Mouse (Mus musculus): Measurements from ENCODE around the gene Zbtb34.
A peak's percentile ranks its signal among the peaks of the same experiment; 100 is the strongest.

Gene Zbtb34

DNA sequence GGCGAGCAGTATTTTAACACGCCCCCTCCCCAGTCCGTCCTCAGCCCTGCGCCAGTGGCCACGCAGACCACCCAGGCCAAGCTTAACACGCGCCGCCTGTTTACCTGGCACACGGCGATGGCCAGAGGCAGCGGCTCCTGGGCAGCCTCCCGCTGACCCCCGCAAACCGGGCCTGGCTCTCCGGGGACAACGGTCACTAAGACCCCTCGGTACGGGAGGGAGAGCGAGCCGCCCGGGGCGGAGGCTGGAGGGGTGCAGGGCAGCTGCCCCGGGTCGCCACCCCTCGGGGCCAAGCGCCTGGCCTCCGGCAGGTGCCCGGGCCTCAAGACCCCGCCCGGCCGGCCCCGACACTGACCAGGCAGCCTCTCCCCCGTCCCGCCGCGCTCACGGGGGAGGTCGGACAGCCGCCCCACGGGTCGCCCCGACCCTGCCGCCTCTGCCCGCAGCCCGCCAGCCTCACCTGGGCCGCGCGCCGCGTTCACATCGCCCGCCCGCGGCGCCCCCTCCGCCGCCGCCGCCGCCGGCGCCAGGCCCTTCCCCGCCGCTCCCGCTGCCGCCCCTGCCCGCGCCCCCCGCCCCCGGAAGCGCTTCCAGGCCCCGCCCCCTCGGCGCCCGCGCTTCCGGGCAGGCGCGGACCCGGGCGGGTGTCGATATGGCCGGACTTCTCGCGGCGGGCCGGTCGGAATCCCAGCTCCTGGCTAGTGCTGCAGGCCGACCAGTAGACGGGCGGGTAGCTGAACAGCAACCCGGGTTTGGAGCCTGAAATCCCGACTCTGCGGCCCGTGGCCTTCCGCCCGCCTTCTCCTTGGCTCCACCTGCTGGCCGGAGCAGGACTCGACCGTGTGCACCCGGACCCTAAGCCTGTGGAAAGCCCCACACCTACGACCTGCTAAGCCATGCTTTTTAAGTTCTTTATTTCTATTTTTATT, at the start of gene Zbtb34:
TSS of gene Zbtb34 (minus strand) at position 554 of the 929 bp plus-strand sequence.
- DNase-seq (ENCODE audit: low read depth, low spot score) = no peak

DNA sequence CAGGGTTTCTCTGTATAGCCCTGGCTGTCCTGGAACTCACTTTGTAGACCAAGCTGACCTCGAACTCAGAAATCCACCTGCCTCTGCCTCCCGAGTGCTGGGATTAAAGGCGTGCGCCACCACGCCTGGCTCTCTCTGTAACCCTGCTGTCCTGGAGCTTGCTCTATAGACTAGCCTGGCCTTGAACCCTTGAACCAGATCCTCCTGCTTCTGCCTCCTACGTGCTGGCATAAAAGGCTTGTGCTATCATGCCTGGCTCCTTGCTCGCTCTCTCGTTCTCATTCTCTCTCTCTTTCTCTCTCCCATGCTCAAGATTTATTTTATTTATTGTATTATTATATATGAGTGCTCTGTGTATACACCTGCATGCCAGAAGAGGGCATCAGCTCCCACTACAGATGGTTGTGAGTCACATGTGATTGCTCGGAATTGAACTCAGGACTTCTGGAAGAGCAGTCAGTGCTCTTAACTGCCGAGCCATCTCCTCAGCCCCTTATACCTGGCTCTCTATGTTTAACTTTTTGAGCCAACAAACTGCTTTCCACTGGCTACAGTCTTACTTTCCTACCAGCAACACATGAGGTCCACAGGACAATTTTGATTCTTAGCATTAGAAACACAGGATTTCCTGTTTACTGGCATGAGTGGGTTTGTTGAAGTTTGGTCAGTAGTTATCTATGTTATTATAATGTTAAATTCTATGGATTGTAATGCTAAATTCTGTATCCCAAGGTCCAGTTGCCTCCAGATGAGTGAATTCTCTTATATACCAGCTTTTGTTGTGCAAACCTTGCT, 47.0 kb upstream of the Zbtb34 start:
- DNase-seq (ENCODE audit: low read depth, low spot score) = no peak

DNA sequence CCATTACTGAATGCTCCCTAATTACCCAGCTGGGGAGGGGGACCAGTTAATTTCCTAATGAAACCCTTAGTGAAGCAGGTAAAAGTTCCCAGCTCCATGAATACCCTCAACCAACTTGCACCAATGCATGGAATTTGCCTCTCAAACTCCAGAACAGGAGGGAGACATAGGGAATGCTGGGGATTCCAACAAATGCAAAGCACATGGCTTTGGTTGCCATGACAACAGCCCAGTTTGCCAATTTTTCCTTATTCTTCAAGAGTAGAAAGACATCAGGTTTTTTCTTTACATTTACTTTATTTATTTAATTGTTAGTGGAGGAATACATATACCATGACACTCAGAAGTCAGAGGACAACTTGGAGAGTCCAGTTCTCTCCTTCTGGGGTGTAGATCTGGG, 44.8 kb upstream of the Zbtb34 start:
- peak; percentile 76 for DNase-seq (ENCODE audit: low read depth, low spot score)

DNA sequence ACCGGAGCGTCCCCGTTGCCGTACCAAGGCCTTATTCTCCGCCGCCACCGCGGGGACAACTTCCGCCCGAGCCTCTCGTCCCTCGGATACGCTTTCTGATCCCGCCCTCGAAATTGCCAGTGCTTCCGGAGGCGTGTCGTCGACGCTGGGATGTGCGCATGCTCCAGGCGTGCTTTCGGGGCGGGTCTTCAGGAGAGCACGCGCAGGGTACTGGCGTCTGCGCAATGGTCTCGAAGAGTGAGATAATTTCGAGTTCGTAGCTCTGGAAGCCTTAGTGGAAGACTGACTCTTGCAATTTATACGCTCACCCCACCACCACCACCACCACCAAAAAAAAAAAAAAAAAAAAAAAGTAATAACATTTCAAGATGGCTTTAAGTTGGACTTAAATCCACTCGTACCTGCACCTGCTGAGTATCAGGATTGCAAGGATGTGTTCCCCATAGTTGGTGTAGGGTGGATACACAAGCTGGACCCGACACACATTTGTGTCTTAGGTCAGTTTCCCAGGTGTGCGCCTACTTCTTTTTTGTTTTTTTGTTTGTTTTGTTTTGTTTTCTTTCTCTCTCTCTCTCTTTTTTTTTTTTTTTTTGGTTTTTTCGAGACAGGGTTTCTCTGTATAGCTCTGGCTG, 37.5 kb upstream of the Zbtb34 start, which contains the start of gene Zbtb43:
TSS of gene Zbtb43 (minus strand) at position 94 of the 632 bp plus-strand sequence.
- peak; percentile 94 for DNase-seq (ENCODE audit: low read depth, low spot score)

DNA sequence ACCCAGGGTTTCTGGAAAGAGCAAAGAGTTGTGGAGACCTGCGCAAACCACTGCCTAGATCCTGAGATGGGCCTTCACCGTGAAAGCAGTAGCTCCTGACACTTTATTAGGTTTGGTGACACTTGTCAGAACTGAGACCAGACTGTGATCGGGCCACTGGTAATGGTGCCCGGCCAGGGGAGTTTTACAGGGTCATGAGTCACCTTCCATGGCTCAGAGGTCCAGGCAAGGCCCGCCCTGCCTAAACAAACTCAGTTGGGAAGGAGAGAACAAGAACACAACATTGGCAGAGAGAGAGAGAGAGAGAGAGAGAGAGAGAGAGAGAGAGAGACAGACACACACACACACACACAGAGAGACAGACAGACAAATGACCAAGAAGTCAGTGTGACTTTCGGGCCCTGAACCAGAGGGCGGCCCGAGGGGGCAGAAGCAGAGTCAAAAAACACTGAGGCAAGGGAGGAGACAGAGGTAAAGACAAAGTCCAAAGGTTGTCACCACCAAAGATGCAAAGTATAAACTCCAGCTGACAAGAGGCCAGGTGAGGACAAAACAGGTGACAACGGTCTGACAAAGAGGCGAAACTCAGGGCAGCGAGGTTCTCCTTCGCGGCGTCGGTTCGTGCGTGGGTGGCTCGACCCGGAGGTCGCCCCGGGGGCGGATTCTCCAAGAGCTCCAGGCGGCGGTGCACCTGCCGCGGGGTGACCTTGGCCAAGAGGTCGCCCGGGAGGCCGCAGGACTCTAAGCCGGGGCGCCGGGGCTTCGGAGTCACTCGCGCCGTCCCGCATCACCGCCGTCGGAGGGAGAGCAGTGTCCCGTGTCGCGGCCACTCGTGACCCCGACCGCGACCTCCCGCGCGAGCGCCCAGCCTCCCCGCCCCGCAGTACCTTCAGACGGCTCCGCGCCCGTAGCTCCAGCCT, 36.7 kb upstream of the Zbtb34 start:
- no peak for DNase-seq (ENCODE audit: low read depth, low spot score)

DNA sequence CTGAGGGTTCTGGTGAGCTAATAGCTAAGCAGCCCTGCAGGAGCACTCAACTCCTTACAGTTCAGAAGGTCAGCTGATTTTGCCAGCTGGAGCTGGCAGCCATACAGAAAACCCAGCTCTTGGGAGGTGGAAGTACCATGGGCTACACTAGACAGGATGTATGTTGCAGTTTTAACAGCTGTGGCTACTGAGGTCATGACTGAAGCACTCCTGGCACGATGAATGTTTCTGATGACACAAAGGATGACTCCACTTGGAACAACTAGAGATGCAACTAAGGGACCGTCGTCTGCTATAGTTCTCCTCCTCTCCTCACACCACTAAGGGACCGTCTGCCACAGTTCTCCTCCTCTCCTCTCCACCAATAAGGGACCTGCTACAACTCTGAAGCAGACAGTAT, 34.8 kb upstream of the Zbtb34 start:
- DNase-seq (ENCODE audit: low read depth, low spot score) = no peak

DNA sequence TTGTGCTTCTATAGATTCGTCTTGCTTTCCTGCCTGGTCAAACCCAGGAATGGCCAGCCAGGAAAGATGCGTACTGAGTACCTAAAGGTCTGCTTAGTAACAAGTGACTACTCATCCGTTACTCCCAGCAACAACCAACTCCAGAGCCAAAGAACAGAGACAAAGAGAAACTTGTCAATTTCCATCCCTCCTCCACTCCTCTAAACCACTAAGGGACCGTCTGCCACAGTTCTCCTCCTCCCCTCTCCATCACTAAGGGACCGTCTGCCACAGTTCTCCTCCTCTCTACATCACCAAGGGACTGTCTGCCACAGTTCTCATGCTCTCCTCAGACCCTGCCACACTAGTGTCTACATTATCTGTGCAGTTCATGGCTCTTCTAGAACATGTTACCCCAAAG, 34.1 kb upstream of the Zbtb34 start:
- no peak for DNase-seq (ENCODE audit: low read depth, low spot score)

DNA sequence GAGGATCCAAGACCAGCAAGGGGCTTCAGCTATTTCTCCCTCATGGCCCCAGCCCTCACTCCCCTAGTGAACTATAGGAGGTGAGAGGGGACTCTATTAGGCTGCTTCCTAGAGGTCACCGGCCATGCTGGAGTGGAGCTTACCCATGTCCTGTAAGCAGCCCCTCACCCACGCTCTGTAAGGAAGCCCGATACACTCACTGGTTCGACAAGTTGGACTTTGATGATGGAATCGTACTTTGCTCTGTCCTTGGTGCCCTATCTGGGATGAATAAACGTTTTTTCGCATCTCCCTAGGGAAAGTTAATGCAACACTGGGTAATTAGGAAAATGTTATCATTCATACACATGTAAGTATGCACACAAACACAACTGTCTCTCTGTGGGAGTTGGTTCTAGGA, 30.9 kb upstream of the Zbtb34 start:
- DNase-seq (ENCODE audit: low read depth, low spot score) = no peak

DNA sequence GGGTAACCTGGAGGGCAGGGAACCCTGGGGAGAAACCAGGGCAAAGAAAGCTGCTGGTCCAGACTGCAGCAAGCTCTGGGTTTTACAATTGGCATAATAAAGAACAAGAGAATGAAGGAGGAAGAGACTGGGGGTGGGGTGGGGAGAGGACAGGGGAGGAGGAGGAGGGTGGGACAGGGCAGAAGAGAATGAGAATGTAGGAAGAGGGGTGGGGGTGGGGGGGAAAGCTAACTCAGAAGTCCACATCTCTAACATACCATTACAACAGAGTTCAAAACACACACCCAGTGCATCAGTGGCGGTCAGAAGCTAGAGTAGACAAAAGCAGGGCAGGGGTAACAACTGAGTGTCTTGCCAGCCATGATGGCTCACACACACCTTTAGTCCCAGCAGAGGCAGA, 29.9 kb upstream of the Zbtb34 start:
- DNase-seq (ENCODE audit: low read depth, low spot score) = no peak

DNA sequence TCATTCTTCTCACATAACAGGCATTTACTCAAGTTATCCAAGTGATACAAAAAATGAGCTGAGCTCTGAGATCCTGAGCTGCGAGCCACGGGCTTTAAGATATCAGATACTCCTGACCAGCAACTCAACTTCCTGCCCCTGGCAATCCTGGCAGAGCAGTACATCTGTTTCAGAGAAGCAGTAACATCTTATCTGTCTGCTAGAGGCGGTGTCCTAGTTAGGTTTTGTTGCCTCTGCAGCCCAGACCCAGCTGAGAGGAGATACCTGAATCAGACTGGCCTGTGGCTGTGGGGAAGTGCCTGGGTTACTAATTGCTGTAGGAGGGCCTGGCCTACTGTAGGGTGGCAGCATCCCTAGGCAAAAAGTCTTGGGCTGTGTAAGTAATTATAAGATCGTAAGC, 28.5 kb upstream of the Zbtb34 start:
- DNase-seq (ENCODE audit: low read depth, low spot score) = no peak

DNA sequence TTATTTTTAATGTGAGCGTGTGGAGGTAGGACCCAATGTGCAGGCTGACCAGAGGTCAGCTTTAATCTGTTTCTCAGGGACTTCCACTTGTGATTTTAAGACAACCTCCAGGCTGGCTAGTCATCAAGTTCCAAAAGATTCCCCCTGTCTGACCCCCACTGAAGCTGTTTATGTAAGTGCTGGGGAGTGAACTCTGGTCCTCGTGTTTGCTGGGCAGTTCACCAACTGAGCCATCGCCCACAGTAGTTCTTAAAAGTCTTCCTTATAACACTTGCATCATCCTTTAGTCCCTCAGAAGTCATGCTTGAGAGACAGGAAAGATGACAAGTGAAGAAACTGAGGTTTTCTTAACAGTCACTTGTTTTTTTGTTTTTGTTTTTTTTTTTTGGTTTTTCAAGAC, 25.6 kb upstream of the Zbtb34 start:
- no peak for DNase-seq (ENCODE audit: low read depth, low spot score)

DNA sequence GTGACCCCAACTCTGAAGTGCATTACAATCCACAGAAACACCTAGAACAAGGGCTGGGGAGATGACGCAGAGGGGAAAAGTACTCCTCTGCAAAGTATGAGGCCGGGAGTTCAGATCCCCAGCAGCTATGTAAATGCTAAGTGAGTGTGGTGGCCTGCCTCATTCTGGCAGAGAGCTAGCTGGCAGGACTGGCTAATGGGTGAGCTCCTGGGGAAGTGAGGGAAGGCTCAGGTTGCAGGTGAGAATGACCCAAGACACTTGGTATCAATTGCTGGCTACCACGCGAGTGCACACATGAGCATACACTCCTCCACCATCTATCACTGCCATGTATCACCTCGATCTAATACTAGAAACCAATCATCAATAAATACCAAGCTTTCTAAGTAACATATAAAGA, 25.1 kb upstream of the Zbtb34 start:
- no peak for DNase-seq (ENCODE audit: low read depth, low spot score)

DNA sequence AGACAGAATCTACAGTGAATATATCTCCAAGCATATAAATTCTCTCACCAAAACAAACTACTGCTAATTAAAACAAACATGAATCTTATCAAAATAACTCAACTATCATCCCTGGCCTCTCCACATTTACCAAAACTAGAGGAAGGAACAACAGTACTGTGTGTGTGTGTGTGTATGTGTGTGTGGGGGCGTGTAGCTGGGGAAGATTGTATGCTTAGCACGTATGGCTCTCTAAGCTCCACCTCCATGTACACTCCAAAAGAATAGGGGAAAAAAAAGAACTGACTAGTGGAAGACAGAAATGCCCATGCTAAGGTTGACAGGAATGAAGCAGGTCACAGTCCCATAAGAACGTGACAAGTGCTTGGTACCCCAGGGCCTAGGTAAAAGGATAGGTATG, 24.2 kb upstream of the Zbtb34 start:
- DNase-seq (ENCODE audit: low read depth, low spot score) = no peak

DNA sequence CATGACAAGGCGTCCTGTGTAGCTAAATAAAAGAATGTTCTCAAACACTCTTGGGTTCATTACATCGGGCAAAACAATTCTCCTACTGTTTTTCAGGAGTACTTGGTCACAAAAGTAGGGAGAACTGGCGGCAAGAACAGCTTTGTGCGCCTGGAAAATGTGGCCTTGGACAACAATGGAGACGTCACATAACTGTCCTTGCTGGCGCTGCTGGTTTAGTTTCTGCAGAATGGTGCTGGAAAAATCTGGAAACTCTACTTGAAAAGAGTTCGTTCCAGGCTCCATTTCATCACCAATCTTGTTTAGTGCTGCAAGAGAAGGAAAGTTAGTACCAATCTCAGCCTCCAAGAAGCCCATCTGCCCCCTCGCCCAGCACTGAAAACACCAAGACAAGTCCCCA, 23.7 kb upstream of the Zbtb34 start:
- no peak for DNase-seq (ENCODE audit: low read depth, low spot score)

DNA sequence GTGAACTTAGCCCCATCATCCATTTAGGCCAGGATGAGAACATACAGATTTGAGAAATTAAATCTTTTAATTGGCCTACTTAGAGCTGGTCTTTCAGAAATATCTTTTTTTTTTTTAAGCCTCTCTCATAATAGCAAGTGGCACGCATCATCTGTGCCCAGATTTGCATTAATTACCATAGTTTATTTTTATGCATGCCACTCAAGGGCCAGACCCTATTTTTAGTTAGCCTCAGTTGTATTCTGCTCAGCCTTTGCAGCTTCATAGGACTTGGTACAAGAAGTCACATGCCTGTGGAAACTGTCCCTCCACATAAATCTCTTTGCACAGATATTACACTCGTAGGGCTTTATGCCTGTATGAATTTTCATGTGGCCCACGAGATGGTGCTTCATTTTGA, 22.4 kb upstream of the Zbtb34 start:
- DNase-seq (ENCODE audit: low read depth, low spot score) = peak; percentile 80

DNA sequence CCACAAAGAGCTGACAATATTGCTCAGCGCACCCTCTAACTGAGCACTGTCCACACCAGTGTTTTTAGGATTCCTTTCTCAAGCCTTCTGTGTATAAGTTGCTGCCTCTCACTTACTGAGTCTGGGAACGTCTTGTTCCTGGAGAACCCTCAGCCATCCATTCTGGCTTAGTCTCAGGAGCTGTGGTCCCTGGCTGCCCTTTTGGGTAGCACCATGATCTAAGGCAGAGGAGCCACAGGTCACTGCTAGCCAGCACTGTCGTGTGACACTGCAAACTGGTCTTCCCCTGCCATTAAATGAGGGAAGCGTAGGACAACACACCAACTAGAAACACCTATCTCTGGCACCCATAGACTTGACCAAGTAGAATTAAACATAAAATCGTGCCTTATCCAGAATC, 21.6 kb upstream of the Zbtb34 start:
- DNase-seq (ENCODE audit: low read depth, low spot score) = no peak

DNA sequence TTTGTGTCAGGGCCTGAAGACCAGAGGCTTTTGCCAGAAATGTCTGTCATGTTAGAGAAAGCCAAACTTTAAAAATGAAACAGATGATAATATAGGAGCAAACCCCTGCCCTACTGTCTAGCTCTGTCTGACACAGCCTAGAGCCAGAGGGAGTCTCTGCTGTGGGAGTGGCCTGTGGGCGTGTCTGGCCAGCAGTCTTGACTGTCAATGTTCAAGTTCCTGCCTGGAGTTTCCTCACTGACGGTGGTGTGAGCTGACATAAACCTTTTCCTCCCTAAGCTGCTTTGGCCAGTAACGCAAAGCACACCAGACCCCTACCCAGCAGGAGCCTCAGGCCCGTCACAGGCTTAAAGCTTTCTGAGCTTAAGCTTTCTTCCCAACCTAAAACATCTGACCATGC, 21.0 kb upstream of the Zbtb34 start:
- DNase-seq (ENCODE audit: low read depth, low spot score) = no peak

DNA sequence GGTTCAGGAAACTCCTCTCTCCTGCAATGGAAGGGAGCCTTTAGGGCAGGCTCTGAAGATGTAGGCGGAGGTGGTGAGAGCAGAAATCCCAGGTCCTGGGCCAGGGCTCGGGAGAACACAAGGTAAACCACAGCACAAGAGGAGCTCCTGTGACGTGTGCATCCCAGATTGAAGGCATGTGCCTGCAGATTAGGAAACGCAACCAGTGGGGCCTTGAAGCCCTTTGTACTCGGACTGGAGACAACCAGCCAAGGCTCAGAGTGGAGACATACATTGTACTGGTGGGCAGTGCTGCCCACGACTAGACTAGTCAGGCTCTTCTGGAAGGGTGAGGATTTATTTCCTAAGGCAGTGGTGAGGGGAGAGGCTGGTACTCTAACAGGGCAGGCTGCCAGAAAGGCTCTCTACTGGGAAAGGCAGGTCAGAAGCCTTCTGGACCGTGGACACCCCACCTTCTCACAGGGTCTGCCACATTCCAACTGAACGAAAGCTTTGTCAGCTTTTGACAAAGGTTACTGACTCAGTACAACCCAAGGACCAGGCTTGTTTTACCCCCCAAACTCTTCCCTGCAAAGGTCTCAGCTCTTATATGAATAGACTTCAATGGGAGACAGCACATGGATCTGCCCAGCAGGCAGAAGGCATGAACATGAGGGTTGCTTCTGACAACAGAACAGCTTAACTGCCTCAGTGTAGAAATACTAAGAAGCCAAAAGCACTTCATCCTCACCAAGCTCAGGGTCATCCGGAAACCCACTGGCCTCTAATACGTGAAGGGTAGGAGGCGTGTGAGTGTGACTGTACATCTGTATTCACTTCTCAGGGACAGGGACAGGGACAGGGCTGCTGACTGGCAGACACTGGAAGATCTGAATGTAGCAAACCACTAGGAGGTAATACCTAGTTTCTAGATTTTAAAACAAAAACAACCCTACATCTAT, 20.2 kb upstream of the Zbtb34 start:
- DNase-seq (ENCODE audit: low read depth, low spot score) = no peak

DNA sequence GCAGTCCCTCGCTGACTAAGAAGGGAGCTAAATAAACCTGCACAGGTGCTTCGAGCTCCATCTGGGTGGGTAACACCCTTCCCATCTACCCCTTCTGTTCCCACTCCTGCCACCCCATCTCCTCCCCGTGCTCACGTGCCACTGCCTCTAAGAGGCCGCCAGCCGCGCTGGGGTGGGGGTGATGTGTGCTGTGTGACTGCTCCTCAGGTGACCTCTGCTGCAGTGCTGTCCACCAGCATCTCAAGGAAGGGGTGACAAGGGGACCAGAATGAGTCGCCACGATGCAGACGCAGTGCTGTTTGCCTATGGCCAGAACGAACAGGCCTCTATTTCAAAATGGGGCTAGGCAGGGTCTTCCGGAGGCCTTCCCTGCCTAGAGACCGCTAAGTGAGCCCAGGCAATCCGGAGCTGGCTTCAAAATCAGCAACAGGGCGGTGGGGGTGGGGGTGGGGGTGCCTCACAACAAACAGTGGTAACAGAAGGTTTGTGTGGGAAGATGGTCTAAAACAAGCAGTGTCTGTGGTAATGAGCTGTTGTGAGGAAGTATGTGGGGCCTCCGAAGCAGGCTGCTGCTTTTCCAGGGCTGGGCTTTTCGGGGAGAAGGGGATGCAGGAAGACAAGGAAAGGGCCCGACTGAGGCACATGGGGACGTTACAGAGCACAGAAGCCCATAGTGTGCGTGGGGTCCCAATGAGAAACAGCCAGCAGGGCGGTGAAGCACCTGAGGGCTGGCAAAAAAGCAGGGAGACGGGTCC, 18.2 kb upstream of the Zbtb34 start:
- DNase-seq (ENCODE audit: low read depth, low spot score) = peak; percentile 79

Measured in telencephalon, adult 2 months (tissue).